Mouse (Mus musculus) MEL (cell line): ENCODE results near the gene Rbak. TPM values are rescaled to one million over a fixed set of nuclear protein-coding genes. Genes with fewer than 3 reads are reported as not detected.

Experiments
- DNase-seq: peaks from one replicate; pipeline ENCODE4 v3.0.0; 2011; ENCODE audit warnings: low read depth, low spot score
- H3K27ac ChIP-seq: 2 replicates; pipeline ENCODE4 v1.5.1; 2012; ENCODE audit warnings: low read depth, mild to moderate bottlenecking, control low read depth, low read length, moderate library complexity; ENCODE audit not compliant: control insufficient read depth
- H3K27me3 ChIP-seq, 2 experiments: fragments of 150-350 bp in 1 of 2; sonication (generic) in 1 of 2; 2 replicates each; pipeline ENCODE4 v1.6.1; 2012; ENCODE audit warnings: low read length in 2 of 2, mild to moderate bottlenecking in 2 of 2, improper control_type of control experiment in 1 of 2, moderate library complexity in 1 of 2; ENCODE audit not compliant: insufficient read depth in 2 of 2, control insufficient read depth in 1 of 2
- H3K36me3 ChIP-seq, 2 experiments: 2 replicates each; pipeline ENCODE4 v1.6.1; 2012 to 2014; ENCODE audit warnings: low read length in 2 of 2, improper control_type of control experiment in 1 of 2, inconsistent platforms in 1 of 2, mild to moderate bottlenecking in 1 of 2; ENCODE audit not compliant: insufficient read depth in 2 of 2, control insufficient read depth in 1 of 2
- H3K4me1 ChIP-seq, 2 experiments: fragments of 150-350 bp in 1 of 2; sonication (generic) in 1 of 2; 2 replicates each; pipeline ENCODE4 v1.6.1; 2012; ENCODE audit warnings: low read length in 2 of 2, improper control_type of control experiment in 1 of 2, mild to moderate bottlenecking in 1 of 2; ENCODE audit not compliant: insufficient read depth in 2 of 2, control insufficient read depth in 1 of 2
- H3K4me3 ChIP-seq, 2 experiments: fragments of 150-350 bp in 1 of 2; sonication (generic) in 1 of 2; 2 replicates each; pipeline ENCODE4 v1.5.1; 2012; ENCODE audit warnings: low read depth in 2 of 2, low read length in 2 of 2, mild to moderate bottlenecking in 2 of 2, moderate library complexity in 2 of 2, control low read depth in 1 of 2, improper control_type of control experiment in 1 of 2; ENCODE audit not compliant: control insufficient read depth in 1 of 2, insufficient read depth in 1 of 2
- H3K79me2 ChIP-seq: 2 replicates; pipeline ENCODE4 v1.6.1; 2012; ENCODE audit warnings: mild to moderate bottlenecking, low read length, moderate library complexity; ENCODE audit not compliant: control insufficient read depth, poor library complexity, insufficient read depth
- H3K9ac ChIP-seq: 2 replicates; pipeline ENCODE4 v1.6.1; 2012; ENCODE audit warnings: low read depth, mild to moderate bottlenecking, control low read depth, low read length, moderate library complexity; ENCODE audit not compliant: control insufficient read depth, poor library complexity, severe bottlenecking
- H3K9me3 ChIP-seq: fragments of 150-350 bp; sonication (generic); replicated peaks from 2 replicates; pipeline ENCODE4 v1.6.1; 2012; ENCODE audit warnings: mild to moderate bottlenecking, low read length, improper control_type of control experiment, moderate library complexity; ENCODE audit not compliant: insufficient read depth
- BHLHE40 ChIP-seq: IDR thresholded peaks from 2 replicates; pipeline ENCODE4 v1.6.1; 2012; ENCODE audit warnings: low read depth, mild to moderate bottlenecking, inconsistent platforms, low read length, improper control_type of control experiment, borderline replicate concordance
- CHD1 ChIP-seq: IDR thresholded peaks from 2 replicates; pipeline ENCODE4 v1.6.1; 2012; ENCODE audit warnings: low read depth, mild to moderate bottlenecking, inconsistent platforms, low read length, improper control_type of control experiment
- CHD2 ChIP-seq: IDR thresholded peaks from 2 replicates; pipeline ENCODE4 v1.6.1; 2011; ENCODE audit warnings: low read length, improper control_type of control experiment
- CTCF ChIP-seq, 3 experiments: IDR thresholded peaks in 2 of 3; conservative IDR thresholded peaks in 1 of 3; 2 replicates each; pipeline ENCODE4 v1.5.1; 2011 to 2012; ENCODE audit warnings: low read length in 3 of 3, low read depth in 2 of 3, mild to moderate bottlenecking in 2 of 3, improper control_type of control experiment in 1 of 3, inconsistent platforms in 1 of 3, mixed read lengths in 1 of 3, moderate library complexity in 1 of 3; ENCODE audit not compliant: control insufficient read depth in 1 of 3, insufficient read depth in 1 of 3, poor library complexity in 1 of 3, severe bottlenecking in 1 of 3
- E2F4 ChIP-seq: IDR thresholded peaks from 2 replicates; pipeline ENCODE4 v1.6.1; 2011; ENCODE audit warnings: low read depth, low read length, improper control_type of control experiment, borderline replicate concordance
- ELF1 ChIP-seq: IDR thresholded peaks from 2 replicates; pipeline ENCODE4 v1.6.1; 2014; ENCODE audit warnings: low read depth, mild to moderate bottlenecking, inconsistent platforms, low read length, improper control_type of control experiment, moderate library complexity
- EP300 ChIP-seq, 2 experiments: IDR thresholded peaks; 2 replicates each; pipeline ENCODE4 v1.6.1; 2011; ENCODE audit warnings: improper control_type of control experiment in 2 of 2, low read length in 2 of 2, low read depth in 1 of 2, mild to moderate bottlenecking in 1 of 2
- ETS1 ChIP-seq: IDR thresholded peaks from 2 replicates; pipeline ENCODE4 v1.6.1; 2012; ENCODE audit warnings: low read depth, mild to moderate bottlenecking, inconsistent platforms, low read length, improper control_type of control experiment, moderate library complexity
- GABPA ChIP-seq: IDR thresholded peaks from 2 replicates; pipeline ENCODE4 v1.6.1; 2012; ENCODE audit warnings: low read depth, mild to moderate bottlenecking, inconsistent platforms, low read length, improper control_type of control experiment, moderate library complexity
- GATA1 ChIP-seq: IDR thresholded peaks from 2 replicates; pipeline ENCODE4 v1.6.1; 2011; ENCODE audit warnings: low read depth, low read length, improper control_type of control experiment
- HCFC1 ChIP-seq: IDR thresholded peaks from 2 replicates; pipeline ENCODE4 v1.6.1; 2012; ENCODE audit warnings: low read depth, mild to moderate bottlenecking, inconsistent platforms, low read length, improper control_type of control experiment, moderate library complexity
- JUND ChIP-seq: IDR thresholded peaks from 2 replicates; pipeline ENCODE4 v1.6.1; 2011; ENCODE audit warnings: low read depth, mild to moderate bottlenecking, improper control_type of control experiment, low read length
- KAT2A ChIP-seq: conservative IDR thresholded peaks from 2 replicates; pipeline ENCODE4 v1.6.1; 2012; ENCODE audit warnings: low read depth, low read length, improper control_type of control experiment, inconsistent platforms
- MAFK ChIP-seq: IDR thresholded peaks from 2 replicates; pipeline ENCODE4 v1.6.1; 2011; ENCODE audit warnings: low read depth, mild to moderate bottlenecking, low read length, improper control_type of control experiment, borderline replicate concordance
- MAX ChIP-seq: IDR thresholded peaks from 2 replicates; pipeline ENCODE4 v1.6.1; 2011; ENCODE audit warnings: low read length, improper control_type of control experiment
- MAZ ChIP-seq: IDR thresholded peaks from 2 replicates; pipeline ENCODE4 v1.6.1; 2012; ENCODE audit warnings: low read depth, mild to moderate bottlenecking, inconsistent platforms, low read length, improper control_type of control experiment
- MEF2A ChIP-seq: IDR thresholded peaks from 2 replicates; pipeline ENCODE4 v1.6.1; 2014; ENCODE audit warnings: low read depth, mild to moderate bottlenecking, inconsistent platforms, low read length, improper control_type of control experiment; ENCODE audit not compliant: poor library complexity, insufficient replicate concordance, severe bottlenecking; ENCODE audit errors: extremely low read depth
- MYB ChIP-seq: IDR thresholded peaks from 2 replicates; pipeline ENCODE4 v1.6.1; 2011; ENCODE audit warnings: mild to moderate bottlenecking, low read depth, low read length, improper control_type of control experiment
- NELFE ChIP-seq: IDR thresholded peaks from 2 replicates; pipeline ENCODE4 v1.6.1; 2011; ENCODE audit warnings: low read depth, low read length, improper control_type of control experiment
- NRF1 ChIP-seq: IDR thresholded peaks from 2 replicates; pipeline ENCODE4 v1.6.1; 2014; ENCODE audit warnings: low read depth, mild to moderate bottlenecking, inconsistent platforms, low read length, improper control_type of control experiment, moderate library complexity; ENCODE audit not compliant: poor library complexity, insufficient read depth, severe bottlenecking
- POLR2A ChIP-seq, 2 experiments: IDR thresholded peaks; 2 replicates each; pipeline ENCODE4 v1.6.1; 2011 to 2012; ENCODE audit warnings: low read length in 2 of 2, mild to moderate bottlenecking in 2 of 2, control low read depth in 1 of 2, improper control_type of control experiment in 1 of 2, low read depth in 1 of 2, moderate library complexity in 1 of 2; ENCODE audit not compliant: control insufficient read depth in 1 of 2, insufficient read depth in 1 of 2, poor library complexity in 1 of 2
- POLR2AphosphoS2 ChIP-seq: IDR thresholded peaks from 2 replicates; pipeline ENCODE4 v1.6.1; 2011; ENCODE audit warnings: low read length, improper control_type of control experiment
- POLR2AphosphoS5 ChIP-seq: IDR thresholded peaks from 2 replicates; pipeline ENCODE4 v1.6.1; 2012; ENCODE audit warnings: low read depth, borderline replicate concordance, mild to moderate bottlenecking, inconsistent platforms, low read length, moderate library complexity, mixed read lengths
- RAD21 ChIP-seq: IDR thresholded peaks from 2 replicates; pipeline ENCODE4 v1.6.1; 2011; ENCODE audit warnings: mild to moderate bottlenecking, low read depth, low read length, improper control_type of control experiment
- SIN3A ChIP-seq: IDR thresholded peaks from 2 replicates; pipeline ENCODE4 v1.6.1; 2012; ENCODE audit warnings: low read length, improper control_type of control experiment, inconsistent platforms
- SMC3 ChIP-seq: IDR thresholded peaks from 2 replicates; pipeline ENCODE4 v1.6.1; 2011; ENCODE audit warnings: low read depth, low read length, improper control_type of control experiment
- TAL1 ChIP-seq: IDR thresholded peaks from 2 replicates; pipeline ENCODE4 v1.6.1; 2012; ENCODE audit warnings: mild to moderate bottlenecking, inconsistent platforms, low read length, moderate library complexity, mixed read lengths
- TBP ChIP-seq: IDR thresholded peaks from 2 replicates; pipeline ENCODE4 v1.8.0; 2011; ENCODE audit warnings: low read depth, low read length, improper control_type of control experiment
- TCF12 ChIP-seq: IDR thresholded peaks from 2 replicates; pipeline ENCODE4 v1.6.1; 2014; ENCODE audit warnings: low read depth, mild to moderate bottlenecking, inconsistent platforms, low read length, improper control_type of control experiment, moderate library complexity
- UBTF ChIP-seq: IDR thresholded peaks from 2 replicates; pipeline ENCODE4 v1.6.1; 2012; ENCODE audit warnings: low read depth, mild to moderate bottlenecking, inconsistent platforms, low read length, improper control_type of control experiment, moderate library complexity, borderline replicate concordance; ENCODE audit not compliant: insufficient read depth
- USF1 ChIP-seq: IDR thresholded peaks from 2 replicates; pipeline ENCODE4 v1.6.1; 2014; ENCODE audit warnings: low read depth, mild to moderate bottlenecking, inconsistent platforms, low read length, improper control_type of control experiment, moderate library complexity
- USF2 ChIP-seq, 2 experiments: IDR thresholded peaks; 2 replicates each; pipeline ENCODE4 v1.6.1; 2011 to 2012; ENCODE audit warnings: improper control_type of control experiment in 2 of 2, low read length in 2 of 2, borderline replicate concordance in 1 of 2, inconsistent platforms in 1 of 2, low read depth in 1 of 2, mild to moderate bottlenecking in 1 of 2; ENCODE audit not compliant: insufficient read depth in 1 of 2
- ZC3H11A ChIP-seq: IDR thresholded peaks from 2 replicates; pipeline ENCODE4 v1.6.1; 2012; ENCODE audit warnings: low read depth, mild to moderate bottlenecking, inconsistent platforms, low read length, improper control_type of control experiment
- ZMIZ1 ChIP-seq: IDR thresholded peaks from 2 replicates; pipeline ENCODE4 v1.6.1; 2012; ENCODE audit warnings: low read depth, mild to moderate bottlenecking, inconsistent platforms, low read length, improper control_type of control experiment, moderate library complexity
- polyA plus RNA-seq, 2 experiments: library from polyadenylated mRNA; stranded (reverse) in 1 of 2; unstranded in 1 of 2; fragments of >175 nt in 1 of 2; fragments of >200 nt in 1 of 2; gene quantifications; 2 replicates each; pipeline versions ENCODE4 v1.2.1 to v1.2.4; 2012; ENCODE audit warnings: low replicate concordance in 2 of 2, low read depth in 1 of 2; ENCODE audit not compliant: insufficient read length in 2 of 2, insufficient read depth in 1 of 2, missing spikeins in 1 of 2
- total RNA-seq: library from RNA; depleted of rRNA; stranded (reverse); fragments of 300-350 nt; gene quantifications from 2 replicates; pipeline ENCODE4 v1.2.3, GENCODE M21; 2012; rRNA removed

Gene Rbak
- total RNA-seq: 5.4 and 7.5 TPM in 2 replicates
- 1 to 10 TPM in 1 of 2 experiments, not detected in 1; 7.4 TPM for polyA plus RNA-seq

DNA sequence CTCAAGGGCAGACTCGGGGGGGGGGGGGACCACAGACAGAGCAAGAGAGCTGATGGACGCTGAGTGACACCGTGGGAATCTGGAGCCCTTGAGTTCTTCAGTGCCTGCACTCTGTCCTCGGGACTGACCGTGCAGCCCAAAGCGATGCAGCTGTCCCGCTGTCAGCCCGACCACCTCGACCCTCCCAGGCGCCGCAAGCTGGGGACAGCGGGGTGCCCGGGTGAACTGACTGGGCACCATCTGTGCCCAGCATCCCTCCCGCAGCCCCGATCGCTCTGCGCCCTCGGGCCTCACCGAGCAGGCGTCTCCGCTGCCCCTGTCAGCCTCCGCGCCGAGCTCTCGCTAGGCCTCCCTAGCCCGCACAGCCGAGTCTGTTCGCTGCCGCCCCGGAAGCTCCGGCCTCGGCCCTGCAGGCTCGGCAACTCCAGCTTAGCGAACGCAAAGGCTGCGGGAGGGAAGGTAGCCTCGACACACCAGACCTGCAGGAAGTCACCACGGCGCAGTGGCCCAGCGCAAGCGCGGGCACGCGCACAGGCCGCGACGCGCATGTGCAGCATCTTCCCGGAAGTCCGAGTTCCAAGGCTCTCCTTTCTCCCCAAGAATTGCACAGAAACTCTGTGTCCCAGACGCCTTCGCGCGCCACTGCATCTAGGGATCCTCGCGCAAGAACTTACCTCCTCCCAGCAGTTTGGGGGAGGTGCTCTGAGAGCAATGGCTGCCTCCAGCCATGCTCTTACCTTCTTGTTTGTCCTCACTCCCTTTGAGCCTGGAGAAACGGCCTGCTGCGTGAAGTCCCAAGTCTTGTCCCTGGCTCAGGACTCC lies at the start of gene Rbak, which contains the start of gene Spdye4b:
Rbak (minus strand) TSS at position 521 of the 822 bp plus-strand sequence.
Spdye4b (plus strand) TSS at position 763 of the 822 bp plus-strand sequence.
- peaks cover 3 to 7% of the 10 kb centered on the region in 2 experiments; a peak in 3 of 4 replicates for H3K4me1 ChIP-seq
- peak within 1 kb of the TSS; percentile 36 for H3K27ac ChIP-seq
- peak; percentile 97 for DNase-seq
- H3K36me3 ChIP-seq: peaks cover 4 to 6% of the 10 kb centered on the region in 2 experiments
- H3K79me2 ChIP-seq: peaks cover 9% of the 10 kb centered on the region
- H3K9ac ChIP-seq: peak within 1 kb of the TSS; percentile 85
- H3K27me3 ChIP-seq: no peaks in the 10 kb centered on the region
- peak within 1 kb of the TSS; percentile 77 to 78 for H3K4me3 ChIP-seq
- H3K9me3 ChIP-seq: no peaks in the 10 kb centered on the region
- TF ChIP-seq MYB (no peak), KAT2A (peak; percentile 84), POLR2AphosphoS2 (peak; percentile 62; the same call in 1 of the 2 replicates), USF2 (IDR thresholded peaks at IDR 0.05; ENCODE audit: borderline replicate concordance in 1 of 2, insufficient read depth in 1 of 2, low read depth in 1 of 2, low read length in 2 of 2) (no peak), RAD21 (no peak), ZC3H11A (no peak), MEF2A (no peak), MAFK (no peak), SIN3A (peak; percentile 96), POLR2AphosphoS5 (no peak), BHLHE40 (no peak), USF1 (peak; percentile 40; the same call in 1 of the 2 replicates), CHD2 (0 out of 2 replicates have a peak, but pooled peaks have one; percentile 20), HCFC1 (peak; percentile 97), TCF12 (peak; percentile 65; the same call in 1 of the 2 replicates), EP300 (IDR thresholded peaks at IDR 0.05; ENCODE audit: low read depth in 1 of 2, low read length in 2 of 2) (0 out of 4 replicates have a peak, but pooled peaks of 1 of the 2 experiments have one; percentile 11), TBP (peak; percentile 75), SMC3 (no peak), GATA1 (no peak), CHD1 (no peak), E2F4 (0 out of 2 replicates have a peak, but pooled peaks have one; percentile 54), POLR2A (IDR thresholded peaks at IDR 0.05; ENCODE audit: control insufficient read depth in 1 of 2, insufficient read depth in 1 of 2, low read depth in 1 of 2, low read length in 2 of 2, poor library complexity in 1 of 2) (peak; percentile 63 to 85; a peak in 3 of 4 replicates), NELFE (peak; percentile 91), NRF1 (peak; percentile 95), ELF1 (peak; percentile 100), GABPA (no peak), MAZ (peak; percentile 78; the same call in 1 of the 2 replicates), ETS1 (peak; percentile 44; the same call in 1 of the 2 replicates), JUND (no peak), MAX (peak; percentile 95), ZMIZ1 (peak; percentile 65; the same call in 1 of the 2 replicates), CTCF (IDR thresholded peaks at IDR 0.05 in 2 of 3, conservative IDR thresholded peaks at IDR 0.05 in 1 of 3; ENCODE audit: control insufficient read depth in 1 of 3, insufficient read depth in 1 of 3, low read depth in 2 of 3, low read length in 3 of 3, poor library complexity in 1 of 3, severe bottlenecking in 1 of 3) (no peak), TAL1 (no peak), UBTF (0 out of 2 replicates have a peak, but pooled peaks have one; percentile 14)
